Mouse (Mus musculus) embryo, embryonic 11 days (tissue): ENCODE measurements around the gene Tas2r138.
"Not testable (repeated sequence)": the region's sequence is repeated elsewhere in the genome, so short reads cannot be mapped to it uniquely, and the experiment has no call there.

Experiments
- DNase-seq: peaks from one replicate; pipeline ENCODE4 v3.0.0-alpha.2; 2015

Gene Tas2r138

DNA sequence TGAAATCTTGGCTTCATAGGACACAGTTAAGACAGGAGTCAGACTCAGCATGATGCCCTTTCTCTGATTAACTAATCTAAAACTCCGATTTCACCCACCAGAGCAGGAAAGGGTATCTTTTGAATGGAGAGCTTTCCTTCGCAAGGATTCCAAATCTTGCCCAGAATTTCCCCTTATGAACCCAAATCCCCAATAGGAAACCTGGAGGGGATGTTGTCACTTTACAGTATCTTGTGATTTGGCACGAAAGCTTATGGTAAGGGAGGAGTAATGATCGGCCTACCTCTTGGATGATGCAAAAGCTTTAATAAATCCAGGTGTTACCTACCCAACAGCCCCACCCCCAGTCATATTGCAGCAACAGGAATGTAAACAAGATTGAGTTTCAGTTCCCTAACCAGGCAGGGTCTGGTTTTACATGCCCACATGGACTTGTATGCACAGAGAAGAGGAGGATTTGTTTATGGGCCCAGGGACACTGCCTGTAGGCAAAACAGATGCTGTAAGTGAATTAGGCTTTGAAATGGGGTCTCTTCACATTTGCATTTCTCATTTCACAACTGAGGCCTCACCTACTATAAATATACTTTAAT is at the start of gene Tas2r138:
TSS of gene Tas2r138 (minus strand) at position 51 of the 593 bp plus-strand sequence.
- DNase-seq = no peak

DNA sequence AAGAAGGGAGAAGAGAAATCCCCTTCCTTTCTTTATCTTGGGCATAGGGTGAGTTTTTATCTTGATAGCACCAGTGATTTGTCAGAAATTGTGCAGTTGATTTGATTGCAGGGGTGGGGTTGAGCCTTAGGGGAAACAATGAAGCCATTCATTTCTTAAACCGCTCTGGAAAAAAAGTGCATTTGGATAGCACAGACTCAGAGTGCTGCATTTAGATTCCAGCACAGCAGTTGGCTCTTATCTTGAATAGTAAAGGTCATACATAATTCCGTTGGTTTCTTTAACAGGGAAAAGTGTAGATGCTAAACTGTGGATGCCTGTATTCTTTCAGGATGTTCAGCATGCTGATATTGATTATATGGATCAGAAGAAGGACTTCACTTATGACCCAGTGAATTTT is 47.8 kb upstream of the Tas2r138 start:
- DNase-seq = no peak

DNA sequence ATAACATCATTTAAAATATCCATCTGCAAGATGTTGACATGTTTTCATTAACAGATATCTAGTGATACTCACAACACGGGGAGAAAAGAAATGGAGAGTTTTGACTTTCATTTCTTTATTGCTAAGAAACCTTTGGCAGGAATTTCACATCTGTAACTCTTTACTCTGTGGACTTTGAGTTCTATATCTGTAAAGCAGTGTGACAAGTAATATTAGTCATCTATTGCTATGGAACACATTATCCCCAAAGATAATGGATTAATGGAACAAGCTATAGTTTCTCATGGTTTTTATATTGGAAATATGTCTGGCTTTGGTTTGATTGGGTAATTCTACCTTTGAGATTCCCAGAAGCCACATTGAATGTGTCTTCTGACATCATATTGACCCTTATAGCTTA is 37.8 kb upstream of the Tas2r138 start:
- DNase-seq = no peak

DNA sequence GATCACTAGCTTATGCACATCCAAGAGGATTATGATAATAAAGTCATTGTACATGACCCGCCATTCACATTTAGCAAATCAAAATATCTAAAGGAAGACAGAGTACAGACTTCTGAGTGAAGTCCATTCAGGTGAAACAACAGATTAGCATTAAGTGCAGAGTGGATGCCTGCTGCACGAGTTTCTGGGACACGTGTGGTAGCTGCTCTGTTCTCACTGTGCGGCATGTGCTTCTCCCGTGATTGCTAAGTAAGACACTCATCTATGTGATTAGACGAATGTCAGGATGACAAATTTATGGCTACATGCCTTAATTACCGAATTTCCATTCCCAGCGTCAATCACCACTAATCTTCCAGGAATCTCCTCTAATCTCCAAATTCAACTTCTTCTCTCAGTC is 32.6 kb upstream of the Tas2r138 start:
- DNase-seq = no peak

DNA sequence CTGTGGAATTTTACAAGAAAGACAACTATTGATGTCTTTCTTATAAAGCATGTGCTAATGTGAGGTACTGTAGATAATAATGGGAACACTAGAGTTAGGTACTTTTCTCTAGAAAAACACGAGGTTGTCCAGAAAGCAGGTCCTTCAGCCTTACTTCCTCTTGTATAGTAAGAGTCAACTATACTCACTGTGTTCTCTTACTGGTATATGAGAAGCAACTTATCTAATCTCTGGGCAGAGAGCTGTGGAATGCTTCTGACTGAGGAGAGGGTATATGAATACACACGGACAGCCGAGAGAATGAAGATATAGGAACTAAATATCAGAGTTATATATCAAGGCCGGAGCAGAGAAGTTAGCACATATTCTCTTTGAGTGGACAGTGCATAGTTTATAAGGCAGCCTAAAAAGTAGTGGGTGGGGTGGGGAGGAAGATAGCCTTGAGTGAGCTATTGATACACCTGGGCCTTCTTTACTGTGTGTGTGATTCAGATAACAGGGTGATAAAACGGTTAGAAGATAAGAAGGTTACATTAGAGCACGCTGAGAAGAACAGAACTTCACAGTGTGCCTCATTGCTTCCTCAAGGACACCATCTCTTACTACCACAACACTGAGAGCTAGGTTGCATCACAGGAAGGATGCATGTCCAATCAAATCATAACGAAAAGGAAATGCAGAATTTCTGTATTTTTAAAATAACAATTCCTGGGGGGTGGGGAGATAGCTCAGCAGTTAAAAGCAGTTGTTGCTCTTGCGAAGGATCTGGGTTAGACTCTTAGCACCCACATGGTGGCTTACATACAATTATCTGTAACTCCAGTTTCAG is 27.8 kb upstream of the Tas2r138 start:
- DNase-seq = no peak

DNA sequence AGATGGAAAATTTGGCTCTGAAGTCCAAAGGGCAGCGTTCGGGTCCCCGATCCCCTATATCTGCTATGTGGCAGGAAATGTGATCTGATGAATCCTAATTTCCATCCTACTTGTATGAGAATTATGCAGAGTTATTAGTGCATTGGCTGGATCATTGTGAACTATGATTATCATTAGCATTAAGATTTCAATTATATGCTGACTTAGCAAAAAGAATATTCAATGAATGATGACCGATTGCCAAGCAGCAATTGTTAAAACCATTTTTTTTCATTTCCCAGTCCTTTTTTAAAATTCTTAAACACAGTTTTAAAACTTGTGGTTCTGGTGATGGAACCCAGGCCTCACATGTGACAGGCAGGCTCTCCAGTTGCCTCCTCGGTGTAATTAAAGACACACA is 24.6 kb upstream of the Tas2r138 start:
- DNase-seq = no peak

DNA sequence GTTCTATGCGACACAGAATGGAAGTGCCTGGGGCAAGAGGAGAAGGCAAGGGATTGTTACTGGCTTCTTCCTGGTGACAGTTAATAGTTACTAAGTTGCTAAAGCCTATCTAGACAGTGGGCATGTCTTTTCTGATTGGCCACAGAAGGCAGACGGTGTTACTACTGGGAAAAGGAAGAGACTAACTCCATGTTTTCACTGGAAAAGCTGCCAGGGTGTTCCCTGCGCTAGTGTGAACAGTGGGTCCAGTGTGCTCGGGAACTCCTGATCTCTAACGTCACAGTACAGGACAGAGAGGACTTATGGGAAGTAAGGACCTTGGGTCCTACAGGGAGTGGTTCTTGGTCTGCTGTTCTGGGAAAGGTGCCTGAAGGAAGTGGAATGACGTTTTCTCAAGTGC is 22.4 kb upstream of the Tas2r138 start:
- DNase-seq = no peak

DNA sequence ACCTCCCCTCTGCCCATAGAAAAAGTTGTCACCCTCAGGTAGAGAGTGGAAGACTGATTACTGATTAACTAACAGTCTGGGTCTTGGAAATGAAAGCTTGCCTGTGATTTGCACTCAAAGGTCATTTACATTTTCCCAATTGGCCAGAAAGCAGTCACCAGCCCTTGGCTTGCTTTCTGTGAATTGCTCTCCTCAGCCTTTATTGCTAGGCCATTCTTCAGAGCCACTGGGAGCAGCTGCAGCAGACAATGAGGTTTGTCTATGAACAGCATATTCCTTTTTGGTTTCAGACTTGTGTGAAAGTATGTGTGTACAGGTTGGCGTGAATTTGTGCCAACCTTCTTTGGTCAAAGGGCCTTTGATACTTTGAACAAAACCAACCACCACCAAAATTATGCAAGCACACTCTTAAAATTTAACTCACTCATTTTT is 21.5 kb upstream of the Tas2r138 start:
- peak; percentile 5 for DNase-seq

DNA sequence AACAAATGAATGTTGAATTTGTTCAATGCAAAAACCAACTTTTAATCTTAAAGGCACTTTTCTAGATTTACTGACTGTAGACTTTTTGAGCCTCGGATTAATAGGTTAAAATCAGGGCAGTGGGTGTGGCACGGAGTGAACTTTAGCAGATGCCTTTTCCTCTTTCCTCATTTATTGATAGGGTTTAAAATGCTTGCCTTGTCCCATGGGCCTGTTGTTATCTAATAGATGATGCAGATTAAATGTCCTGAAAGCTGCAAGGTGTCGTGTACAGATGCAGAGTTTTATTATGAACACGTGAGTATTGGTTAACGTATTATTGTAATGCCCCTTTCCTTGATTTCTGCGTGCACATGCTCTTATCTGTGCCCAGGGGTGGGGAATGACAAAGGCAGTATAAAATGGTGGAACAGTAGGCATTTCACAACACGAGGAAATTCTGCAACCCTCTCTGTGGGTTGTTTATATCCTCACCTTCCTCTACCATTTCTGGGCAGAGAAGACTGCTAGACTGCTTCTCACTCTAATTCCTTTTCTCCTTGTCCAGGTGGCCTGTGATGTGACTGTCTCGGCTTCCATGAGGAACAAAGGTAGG is 15.4 kb upstream of the Tas2r138 start, which contains the start of gene Mgam:
TSS of gene Mgam (plus strand) at position 426 of the 595 bp plus-strand sequence.
- no peak for DNase-seq

DNA sequence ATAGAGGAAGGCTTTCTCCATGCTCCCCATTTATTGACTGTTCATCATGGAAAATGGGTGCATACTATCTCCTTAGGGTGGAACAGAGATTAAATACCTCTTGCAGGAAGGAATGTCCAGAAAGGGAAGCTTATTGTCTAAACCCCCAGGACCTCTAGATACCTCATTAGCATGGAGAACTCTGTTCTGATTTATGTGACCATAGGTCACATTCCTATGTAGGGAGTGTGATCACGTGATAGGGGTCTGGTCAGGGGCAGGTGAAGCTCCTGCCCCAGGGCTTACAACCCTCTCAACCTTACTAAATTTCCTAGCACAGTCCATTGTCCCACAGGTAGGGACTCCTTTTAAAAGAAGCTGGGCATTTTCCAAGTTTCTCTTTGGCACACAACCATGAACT is 13.0 kb upstream of the Tas2r138 start:
- DNase-seq = no peak

DNA sequence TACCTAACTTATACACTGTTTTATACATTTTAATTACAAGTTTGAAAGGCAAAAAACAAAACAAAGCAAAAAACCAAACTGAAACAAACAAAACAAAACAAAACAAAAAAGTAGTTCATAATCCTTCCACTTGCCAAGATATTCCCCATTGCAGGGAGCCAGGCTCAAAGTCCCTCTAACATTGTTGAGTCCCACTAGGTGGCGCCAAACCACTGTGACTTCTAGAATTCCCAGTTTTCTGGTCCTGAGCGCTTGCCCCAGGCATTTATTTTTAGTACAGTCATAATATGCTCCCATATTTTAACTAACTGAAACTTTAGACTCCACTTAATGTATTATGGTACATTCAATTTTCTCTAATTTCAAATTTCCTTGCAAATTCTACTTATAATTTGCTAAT is 4.9 kb upstream of the Tas2r138 start:
- peak; percentile 86 for DNase-seq

DNA sequence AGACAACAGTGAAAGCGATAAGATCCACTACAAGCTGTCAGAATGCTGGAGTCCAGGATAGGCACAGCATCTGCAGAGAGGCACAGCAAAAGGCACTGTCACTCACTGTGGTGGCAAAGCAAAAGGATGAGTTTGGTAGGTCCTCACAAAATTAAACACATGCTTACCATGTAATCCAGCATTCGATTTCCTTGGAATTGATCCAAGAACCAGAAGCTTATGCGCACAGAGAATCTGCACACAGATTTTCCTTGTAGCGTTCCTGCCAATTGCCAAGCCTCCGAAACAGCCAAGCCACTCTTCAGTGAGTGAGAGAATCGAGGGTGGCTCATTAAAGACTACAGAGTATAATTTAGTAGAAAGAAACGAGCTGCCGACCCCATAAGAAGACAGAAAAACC is 2.9 kb downstream of the Tas2r138 start:
- no peak for DNase-seq

DNA sequence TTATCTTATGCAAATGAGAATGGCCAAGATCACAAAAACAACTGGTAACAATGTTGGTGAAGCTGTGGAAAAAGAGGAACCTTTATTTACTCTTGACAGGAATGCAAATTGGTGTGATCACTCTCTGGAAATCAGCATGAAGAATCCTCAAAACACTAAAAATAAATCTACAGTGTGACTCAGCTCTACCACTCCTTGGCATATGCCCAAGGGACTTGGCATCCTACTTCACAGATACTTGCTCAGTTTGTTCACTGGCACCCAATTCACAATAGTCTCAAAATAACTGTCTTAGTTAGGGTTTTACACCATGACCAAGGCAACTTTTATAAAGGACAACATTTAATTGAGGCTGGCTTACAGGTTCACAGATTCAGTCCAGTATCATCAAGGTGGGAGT is 5.7 kb downstream of the Tas2r138 start:
- no peak for DNase-seq

DNA sequence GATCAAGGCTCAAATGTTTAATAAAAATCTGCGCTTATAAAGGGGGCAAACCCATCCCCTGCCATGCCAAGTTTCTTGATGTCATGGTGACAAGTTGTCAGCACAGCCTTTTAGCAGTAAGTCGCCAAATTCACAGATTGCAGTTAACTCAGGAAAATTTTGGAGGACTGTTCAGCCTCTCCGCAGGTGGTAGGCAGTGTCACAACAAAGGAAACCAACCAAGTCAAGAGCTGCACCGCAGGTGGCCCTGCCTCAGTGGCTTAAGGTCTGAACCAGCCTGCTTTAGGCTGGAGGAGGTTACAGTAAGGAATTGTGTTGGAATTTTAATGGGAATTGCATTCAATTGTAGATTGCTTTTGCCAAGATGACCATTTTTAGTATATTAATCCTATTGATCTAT is 14.6 kb downstream of the Tas2r138 start:
- DNase-seq = not testable (repeated sequence)

DNA sequence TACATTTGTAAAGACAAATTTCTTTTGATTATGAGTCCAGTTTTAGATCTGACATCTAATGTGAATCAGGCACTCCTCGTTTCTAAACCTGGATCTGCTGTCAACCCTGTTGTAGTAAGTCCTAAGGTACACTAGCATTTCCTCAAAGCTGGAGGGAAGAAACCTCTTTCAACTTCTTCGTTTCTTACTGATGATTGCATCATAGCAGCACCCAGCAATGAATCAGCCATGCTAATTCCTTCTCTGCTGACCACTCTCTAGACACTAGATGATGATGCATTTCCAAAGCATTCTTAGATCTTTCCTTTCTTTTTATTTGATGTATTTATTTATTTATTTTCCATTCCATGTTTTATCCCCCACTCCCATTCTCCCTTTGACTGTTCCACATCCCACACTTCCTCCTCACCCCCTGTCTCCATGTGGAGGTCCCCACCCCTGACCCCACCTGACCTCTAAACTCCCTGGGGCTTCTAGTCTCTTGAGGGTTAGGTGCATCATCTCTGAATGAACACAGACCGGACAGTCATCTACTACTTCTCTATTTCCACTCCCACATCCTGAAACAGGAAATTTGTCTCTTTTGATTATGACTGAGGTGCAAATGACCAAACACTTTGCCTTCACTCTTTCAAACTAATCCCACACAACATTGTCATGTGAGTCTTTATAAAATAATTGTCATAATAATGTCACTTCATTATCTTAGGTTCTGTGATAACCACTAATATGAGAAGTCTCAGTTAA is 18.1 kb downstream of the Tas2r138 start:
- DNase-seq = no peak

DNA sequence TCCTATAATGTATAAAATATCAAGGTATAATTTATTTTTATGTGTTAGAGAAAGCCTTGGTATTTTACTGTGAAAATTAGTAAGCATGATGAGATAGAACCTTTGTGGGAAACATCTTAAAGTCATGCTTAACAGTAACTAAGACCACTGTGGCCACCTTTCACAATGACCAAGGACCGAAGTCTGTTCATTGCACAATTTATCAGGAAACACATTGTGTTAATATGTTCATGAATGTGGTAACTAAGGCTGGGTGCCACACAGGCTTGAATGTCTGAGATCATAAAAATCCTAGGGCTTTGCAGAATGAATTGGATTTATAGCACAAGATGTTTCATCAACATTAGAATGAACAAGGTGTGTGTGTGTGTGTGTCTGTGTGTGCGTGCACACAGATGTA is 24.8 kb downstream of the Tas2r138 start:
- DNase-seq = no peak

DNA sequence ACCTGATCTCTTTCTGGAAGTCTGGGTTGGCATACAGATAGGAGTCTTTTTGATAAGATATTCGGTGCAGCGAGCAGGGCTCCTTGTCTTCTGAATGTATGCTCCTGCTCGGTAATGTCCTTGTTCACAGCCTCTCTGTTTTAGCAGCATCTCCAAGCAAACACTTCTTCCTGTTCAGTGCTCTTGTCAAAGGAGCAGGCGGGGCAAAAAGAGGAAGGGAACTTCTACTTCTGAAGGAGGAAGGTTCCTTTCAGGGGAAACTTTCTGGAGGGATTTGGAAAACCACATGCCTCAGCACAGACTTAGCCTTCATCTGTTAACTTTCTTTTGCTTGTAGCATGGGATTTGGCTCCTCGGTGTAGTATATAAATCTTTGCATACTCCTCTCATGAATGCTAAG is 27.5 kb downstream of the Tas2r138 start, which contains the start of gene Clec5a:
TSS of gene Clec5a (minus strand) at position 177 of the 400 bp plus-strand sequence.
- DNase-seq = no peak

DNA sequence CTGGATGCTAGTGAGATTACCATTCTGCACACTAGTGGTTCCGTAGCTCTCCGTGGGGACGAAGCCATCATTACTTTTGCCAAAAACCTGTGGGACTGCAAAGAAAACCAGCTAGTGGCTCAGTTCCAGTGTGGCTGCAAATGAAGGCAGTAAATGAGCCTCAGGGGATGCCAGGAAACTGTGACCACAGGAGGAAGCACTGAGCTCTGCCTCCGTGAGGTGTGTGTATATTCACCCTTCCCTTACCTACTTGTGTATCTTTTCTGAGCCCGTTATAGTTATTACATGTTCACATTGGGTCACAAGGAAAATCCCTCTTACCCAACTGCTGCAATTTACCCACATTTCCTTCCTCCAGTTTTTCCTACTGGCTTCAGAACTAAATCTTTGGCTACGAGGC is 28.8 kb downstream of the Tas2r138 start:
- no peak for DNase-seq

DNA sequence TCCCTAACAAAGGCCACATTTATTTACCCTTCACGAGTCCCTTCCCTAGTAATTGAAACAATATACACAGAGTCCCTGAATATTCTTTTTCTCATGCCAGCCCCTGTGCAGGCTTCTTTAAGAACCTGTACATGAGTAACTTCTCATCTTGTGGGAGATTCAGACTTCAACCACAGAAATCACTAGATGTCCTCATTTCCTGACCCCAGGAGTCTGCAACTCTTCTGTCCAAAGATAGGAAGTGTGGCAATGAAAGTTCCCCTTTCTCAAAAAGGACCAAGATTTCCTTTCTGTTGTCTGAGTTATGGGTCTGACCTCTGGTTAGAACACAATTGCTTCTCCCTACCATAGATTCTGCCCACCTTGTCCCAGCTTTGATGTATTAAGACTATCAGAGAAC is 36.8 kb downstream of the Tas2r138 start:
- DNase-seq = no peak

DNA sequence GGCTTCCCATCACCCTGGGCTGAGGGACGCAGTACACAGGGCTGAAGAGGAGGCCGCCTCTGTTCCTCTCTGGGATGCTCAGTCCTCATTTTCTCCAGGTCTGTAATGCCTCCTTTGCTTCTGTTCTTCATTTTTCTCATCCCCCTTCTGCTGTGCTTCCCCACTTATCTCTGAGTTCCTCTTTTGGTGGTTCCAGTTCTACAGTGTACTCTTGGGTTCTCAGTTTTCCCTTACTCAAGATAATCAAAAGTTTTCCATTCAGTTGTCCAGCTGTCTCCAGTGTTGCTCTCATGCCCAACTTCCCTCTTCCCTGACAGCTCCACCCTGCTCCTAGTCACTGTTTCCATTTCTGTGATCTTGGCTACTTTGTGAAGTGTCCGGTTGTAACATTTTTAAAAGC is 39.5 kb downstream of the Tas2r138 start:
- no peak for DNase-seq

DNA sequence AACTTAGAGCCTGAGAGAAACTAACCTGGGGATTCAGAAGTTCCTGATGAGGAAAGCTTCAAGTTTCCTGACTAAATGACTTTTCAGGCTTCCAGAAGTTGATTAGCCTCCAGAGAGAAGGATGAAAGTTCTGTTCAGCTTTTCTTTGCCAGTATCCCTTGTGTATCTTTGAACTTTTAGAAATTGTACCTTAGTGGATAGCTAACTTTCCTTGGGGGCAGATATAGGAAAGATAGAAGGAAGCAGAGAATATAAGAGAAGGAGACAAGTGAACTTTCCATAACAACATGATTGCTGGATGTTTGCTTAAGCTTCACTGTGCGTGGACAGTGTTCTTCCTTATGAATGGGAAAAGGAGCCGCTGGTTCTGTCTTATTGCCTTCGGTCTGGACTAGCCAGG is 43.9 kb downstream of the Tas2r138 start, which contains the start of gene Olfr460:
TSS of gene Olfr460 (plus strand) at position 301 of the 400 bp plus-strand sequence.
- DNase-seq = no peak
